Mouse (Mus musculus): ENCODE measurements at regions not wholly inside any gene's neighbourhood (a gene's known extent, or its start where the extent isn't known, plus 50 kb on each side); places are given as distances from the start of the nearest gene placed in this dataset.

DNA sequence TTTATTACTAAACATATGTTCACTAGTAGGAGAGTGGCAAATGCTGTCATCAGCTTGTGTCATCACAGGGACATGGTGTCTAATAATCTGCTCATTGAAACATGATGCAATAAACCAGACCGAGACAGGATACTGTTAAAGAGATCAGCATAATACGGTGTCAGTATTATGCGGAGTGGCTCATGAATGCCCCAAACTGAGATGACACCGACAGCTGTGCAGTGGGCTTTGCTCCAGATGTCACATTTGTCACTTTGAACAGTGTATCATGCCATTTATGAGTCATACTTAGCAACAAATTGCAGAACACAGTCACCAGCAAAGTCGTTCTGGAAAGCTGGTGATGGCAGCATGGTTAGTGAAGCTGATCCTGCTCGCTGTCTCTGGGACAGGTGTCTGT is 527.2 kb downstream of the Triml1 start:
- no peak for DNase-seq

DNA sequence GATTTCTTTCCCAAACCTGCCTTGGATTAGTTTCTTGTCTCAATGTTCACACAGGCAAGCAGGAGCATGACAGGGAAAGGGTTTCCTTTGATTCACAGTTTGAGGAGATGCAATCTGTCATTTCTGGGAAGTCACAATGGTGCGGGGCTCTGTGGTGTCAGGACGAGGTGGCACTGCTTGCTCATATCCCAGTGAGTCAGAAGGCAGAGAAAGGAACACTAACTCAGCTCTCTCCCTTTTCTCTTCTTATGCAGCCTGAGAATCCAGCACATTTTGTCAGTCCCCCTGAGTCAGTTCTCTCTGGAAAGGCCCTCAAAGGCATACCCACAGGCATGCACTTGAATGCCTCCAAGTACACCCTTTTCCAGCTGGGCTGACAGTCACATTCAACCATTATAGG is 544.6 kb downstream of the Triml1 start:
- DNase-seq = peak; percentile 9
